In the genomic region with DNA sequence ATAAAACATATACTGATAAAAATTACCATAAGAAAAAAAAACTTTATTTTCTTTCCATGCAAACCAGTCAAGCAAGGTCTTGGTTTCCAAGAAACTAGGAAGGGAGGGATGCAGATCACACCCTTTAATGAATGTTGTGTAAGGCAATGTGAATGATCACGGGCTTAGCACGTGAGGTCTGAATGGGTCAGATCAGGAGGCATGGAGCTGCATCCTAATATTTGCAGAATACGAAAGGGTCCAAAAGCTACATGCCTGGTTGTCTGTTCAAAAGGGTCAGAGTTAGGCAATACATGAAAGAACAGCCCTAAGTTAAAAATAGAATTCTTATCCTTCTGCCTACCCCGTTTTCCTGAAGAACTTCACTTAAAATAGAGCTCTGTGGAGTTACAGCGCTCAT, we compare ENCODE assay signal across 21 mouse cellular contexts.
DNase-seq lines count a peak whose midpoint lies in the region; ATAC-seq and TF ChIP-seq lines count a peak whose summit lies in the region.
"Had no signal": no experiment of that assay in that cellular context is flagged by ENCODE, and none has a peak within 500 bp of the region (broad histone marks: within the 10 kb centered on the region; RNA-seq: fewer than 3 reads in every experiment).

No protein-coding gene starts in this region.

- ATAC-seq in liver, embryonic 13.5 days (ENCODE audit: low read depth), result peak; percentile 74
- ATAC-seq in liver, embryonic 14.5 days (ENCODE audit: insufficient read depth), result peak; percentile 71
- peak; percentile 86 for ATAC-seq in liver, embryonic 16.5 days (ENCODE audit: low read depth)
- ATAC-seq in lung, postnatal 0 days, result no peak
- ATAC-seq: activated CD4-positive, CD25-positive, alpha-beta regulatory T cell, adult 4 months; forebrain, embryonic 13.5 days; forebrain, embryonic 16.5 days had no signal

- intact Hi-C loops in left cerebral cortex, postnatal 25 days (cut with DNase I), result no loop called here

- DNase-seq in liver, adult 2 months (ENCODE audit: extremely low read depth, low read depth, low spot score), result peak; percentile 99
- no peak for DNase-seq in liver
- DNase-seq in liver, embryonic 13.5 days, result no peak
- DNase-seq in liver, embryonic 14.5 days (ENCODE audit: low read depth in 3 of 3, low spot score in 3 of 3), result peak; percentile 14 to 36 (median 32)
- no peak for DNase-seq in lung, postnatal 0 days (ENCODE audit: low spot score)
- no peak for DNase-seq in T-cell, adult 2 months (ENCODE audit: low spot score)
- DNase-seq in left cerebral cortex, postnatal 25 days (ENCODE audit: low spot score in 2 of 2), result no peak
- DNase-seq: adrenal gland, adult 8-10 months; adrenal gland, postnatal 14 days; adrenal gland, postnatal 36 days; cerebellum, adult 11-12 months; cerebellum, adult 2 months; cerebellum, adult 9-10 months; cerebellum, postnatal 10 days; cerebellum, postnatal 25 days had no signal

- no peak overlapping the region for H3K4me3 ChIP-seq in liver, adult 2 months (ENCODE audit: insufficient read depth, low read depth, low read length)
- no peak overlapping the region for H3K4me3 ChIP-seq in liver, embryonic 13.5 days (replicated peaks)
- H3K4me3 ChIP-seq in liver, embryonic 14.5 days (ENCODE audit: insufficient read depth in 1 of 2, low read depth in 2 of 2, low read length in 2 of 2), result no peak overlapping the region
- no peak overlapping the region for H3K4me3 ChIP-seq in liver, embryonic 16.5 days (ENCODE audit: low read depth, low read length)
- H3K4me3 ChIP-seq in lung, postnatal 0 days (ENCODE audit: low read depth, low read length), result no peak overlapping the region
- H3K4me3 ChIP-seq: embryonic facial prominence, embryonic 10.5 days; embryonic facial prominence, embryonic 12.5 days; forebrain, embryonic 13.5 days had no signal

- no peaks in the 10 kb centered on the region for H3K9me3 ChIP-seq in liver, embryonic 13.5 days (replicated peaks)
- H3K9me3 ChIP-seq in liver, embryonic 14.5 days (ENCODE audit: control insufficient read depth, low read length), result no peaks in the 10 kb centered on the region
- no peaks in the 10 kb centered on the region for H3K9me3 ChIP-seq in liver, embryonic 16.5 days (replicated peaks; ENCODE audit: control insufficient read depth, low read length)
- H3K9me3 ChIP-seq in lung, postnatal 0 days (ENCODE audit: low read length), result no peaks in the 10 kb centered on the region
- H3K9me3 ChIP-seq: embryonic facial prominence, embryonic 10.5 days; embryonic facial prominence, embryonic 12.5 days; forebrain, embryonic 13.5 days had no signal

- TF ChIP-seq EP300 in liver, embryonic 14.5 days (IDR thresholded peaks at IDR 0.05; ENCODE audit: low read depth), result 0 out of 2 replicates have a peak, but pooled peaks have one; percentile 21
- TF ChIP-seq EP300 in lung, postnatal 0 days (IDR thresholded peaks at IDR 0.05), result no peak

- peak overlapping the region; percentile 65; the same call in 1 of the 2 replicates for H3K27ac ChIP-seq in liver, adult 2 months (replicated peaks; ENCODE audit: insufficient read depth, low read depth, low read length)
- no peak overlapping the region for H3K27ac ChIP-seq in liver, embryonic 13.5 days
- H3K27ac ChIP-seq in liver, embryonic 14.5 days, result no peak overlapping the region
- 0 out of 2 replicates have a peak overlapping the region, but pooled peaks have one; percentile 26 for H3K27ac ChIP-seq in liver, embryonic 16.5 days (ENCODE audit: low read length)
- H3K27ac ChIP-seq in lung, postnatal 0 days (ENCODE audit: low read length), result no peak overlapping the region
- H3K27ac ChIP-seq: embryonic facial prominence, embryonic 10.5 days; embryonic facial prominence, embryonic 12.5 days; forebrain, embryonic 13.5 days had no signal

- TF ChIP-seq CTCF in liver, adult 2 months (IDR thresholded peaks at IDR 0.05; ENCODE audit: low read depth, low read length), result no peak
- no peak for TF ChIP-seq CTCF in liver, embryonic 14.5 days (IDR thresholded peaks at IDR 0.05; ENCODE audit: low read depth)
- no peak for TF ChIP-seq CTCF in lung, postnatal 0 days (IDR thresholded peaks at IDR 0.05)

- 18% methylated on average over 5 of the region's 5 CpGs for WGBS in liver, adult 2 months
- WGBS in liver, embryonic 13.5 days (ENCODE audit: insufficient replicate concordance), result 47% methylated on average over 5 of the region's 5 CpGs
- WGBS in liver, embryonic 14.5 days (ENCODE audit: insufficient replicate concordance), result 51% methylated on average over 5 of the region's 5 CpGs
- 51% methylated on average over 5 of the region's 5 CpGs for WGBS in liver, embryonic 16.5 days (ENCODE audit: insufficient replicate concordance)
- 76% methylated on average over 5 of the region's 5 CpGs for WGBS in lung, postnatal 0 days

- H3K36me3 ChIP-seq in liver, adult 2 months (ENCODE audit: control insufficient read depth, insufficient read depth, low read length), result no peaks in the 10 kb centered on the region
- H3K36me3 ChIP-seq in liver, embryonic 13.5 days, result no peaks in the 10 kb centered on the region
- no peaks in the 10 kb centered on the region for H3K36me3 ChIP-seq in liver, embryonic 14.5 days (replicated peaks; ENCODE audit: control insufficient read depth, insufficient read depth, low read depth)
- no peaks in the 10 kb centered on the region for H3K36me3 ChIP-seq in liver, embryonic 16.5 days (ENCODE audit: control insufficient read depth, insufficient read depth)
- H3K36me3 ChIP-seq in lung, postnatal 0 days (ENCODE audit: insufficient read depth, low read length), result no peaks in the 10 kb centered on the region
- H3K36me3 ChIP-seq: embryonic facial prominence, embryonic 10.5 days; embryonic facial prominence, embryonic 12.5 days had no signal

- no peak overlapping the region for H3K4me2 ChIP-seq in liver, embryonic 13.5 days
- H3K4me2 ChIP-seq in liver, embryonic 14.5 days (ENCODE audit: low read depth), result no peak overlapping the region
- H3K4me2 ChIP-seq in liver, embryonic 16.5 days (ENCODE audit: low read depth, low read length), result no peak overlapping the region
- no peak overlapping the region for H3K4me2 ChIP-seq in lung, postnatal 0 days (replicated peaks; ENCODE audit: low read depth, low read length)
- H3K4me2 ChIP-seq: embryonic facial prominence, embryonic 12.5 days; forebrain, embryonic 13.5 days had no signal

- H3K27me3 ChIP-seq in liver, adult 2 months (ENCODE audit: control insufficient read depth, insufficient read depth, low read length), result no peaks in the 10 kb centered on the region
- H3K27me3 ChIP-seq in liver, embryonic 13.5 days, result no peaks in the 10 kb centered on the region
- no peaks in the 10 kb centered on the region for H3K27me3 ChIP-seq in liver, embryonic 14.5 days (ENCODE audit: control insufficient read depth, insufficient read depth, low read length)
- H3K27me3 ChIP-seq in liver, embryonic 16.5 days (ENCODE audit: control insufficient read depth, insufficient read depth, low read depth, low read length), result no peaks in the 10 kb centered on the region
- no peaks in the 10 kb centered on the region for H3K27me3 ChIP-seq in lung, postnatal 0 days (replicated peaks; ENCODE audit: insufficient read depth, low read length)
- H3K27me3 ChIP-seq: embryonic facial prominence, embryonic 12.5 days; forebrain, embryonic 13.5 days had no signal

- H3K4me1 ChIP-seq in liver, adult 2 months (ENCODE audit: control insufficient read depth, insufficient read depth, low read length), result peaks cover 43% of the 10 kb centered on the region
- peaks cover 6% of the 10 kb centered on the region; the same call in 1 of the 2 replicates for H3K4me1 ChIP-seq in liver, embryonic 13.5 days (replicated peaks)
- peaks cover 0 to 7% of the 10 kb centered on the region in 2 experiments; a peak in 1 of 4 replicates for H3K4me1 ChIP-seq in liver, embryonic 14.5 days (replicated peaks; ENCODE audit: control insufficient read depth in 2 of 2, insufficient read depth in 2 of 2, low read length in 1 of 2)
- no peaks in the 10 kb centered on the region; the same call in none of the 2 replicates for H3K4me1 ChIP-seq in liver, embryonic 16.5 days (ENCODE audit: control insufficient read depth, low read depth, low read length)
- no peaks in the 10 kb centered on the region for H3K4me1 ChIP-seq in lung, postnatal 0 days (ENCODE audit: insufficient read depth, low read depth, low read length)
- H3K4me1 ChIP-seq: embryonic facial prominence, embryonic 12.5 days; forebrain, embryonic 13.5 days had no signal

- H3K9ac ChIP-seq in liver, adult 2 months (ENCODE audit: low read depth, low read length), result no peak overlapping the region
- no peak overlapping the region for H3K9ac ChIP-seq in liver, embryonic 13.5 days
- H3K9ac ChIP-seq in liver, embryonic 14.5 days (replicated peaks), result no peak overlapping the region
- H3K9ac ChIP-seq in liver, embryonic 16.5 days (ENCODE audit: low read depth, low read length), result no peak overlapping the region
- no peak overlapping the region for H3K9ac ChIP-seq in lung, postnatal 0 days (replicated peaks; ENCODE audit: low read depth)
- H3K9ac ChIP-seq: embryonic facial prominence, embryonic 12.5 days; forebrain, embryonic 13.5 days had no signal

- no peaks in the 10 kb centered on the region for H3K79me2 ChIP-seq in liver, adult 2 months (ENCODE audit: control insufficient read depth, insufficient read depth, low read length)

- TF ChIP-seq POLR2A in liver, adult 2 months (IDR thresholded peaks at IDR 0.05; ENCODE audit: extremely low read depth, insufficient read depth, low read length), result no peak

Comparison
In these comparisons a context has a peak if more than half of its experiments do, and no peak if none do; other contexts are left out.
1. DNase-seq: peak in liver, adult 2 months (single experiment) and liver, embryonic 14.5 days (3 of 3); none in liver (single experiment), liver, embryonic 13.5 days (single experiment), lung, postnatal 0 days (single experiment), T-cell, adult 2 months (single experiment) and left cerebral cortex, postnatal 25 days (0 of 2).
2. H3K27ac ChIP-seq: peak in liver, adult 2 months (single experiment) and liver, embryonic 16.5 days (single experiment); none in liver, embryonic 13.5 days (single experiment), liver, embryonic 14.5 days (single experiment) and lung, postnatal 0 days (single experiment).